Mouse (Mus musculus): ENCODE data around the gene Gm4737. TPM values are rescaled to one million over a fixed set of nuclear protein-coding genes. Genes with fewer than 3 reads are reported as not detected.
"Not testable (repeated sequence)": the region's sequence is repeated elsewhere in the genome, so short reads cannot be mapped to it uniquely, and the experiment has no call there.

The Gm4737 gene
- 22.1 and 23.6 TPM in 2 replicates for polyA plus RNA-seq (2012; rRNA removed)

DNA sequence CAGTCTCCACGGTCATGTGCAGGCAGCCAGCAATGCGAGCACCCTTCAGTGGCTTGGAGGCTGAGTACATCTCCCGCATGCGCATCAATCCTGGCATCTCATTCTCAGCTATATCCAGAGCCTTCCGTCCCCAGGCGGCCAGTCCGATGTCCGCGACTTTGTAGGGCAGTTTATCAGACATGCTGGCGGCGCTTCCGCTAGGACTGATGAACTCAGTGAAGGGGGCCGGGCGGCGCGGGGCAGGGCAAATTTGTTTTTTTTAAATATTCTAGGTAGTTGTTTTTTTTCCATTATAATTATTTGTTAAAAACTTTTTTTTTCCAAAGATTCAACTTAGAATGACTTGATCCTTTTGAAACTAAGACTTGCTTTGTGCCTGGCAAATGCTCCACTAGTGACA, at the start of gene Gm4737:
TSS of gene Gm4737 (minus strand) at position 246 of the 400 bp plus-strand sequence.
- DNase-seq (ENCODE audit: low read depth), result not testable (repeated sequence)

GRCm38 (mm10) chr16:46195792-46196191, 40.9 kb upstream of the Gm4737 start:
- no peak for DNase-seq (ENCODE audit: low read depth)

GRCm38 (mm10) chr16:46183096-46183495, 28.2 kb upstream of the Gm4737 start:
- no peak for DNase-seq (ENCODE audit: low read depth)

DNA sequence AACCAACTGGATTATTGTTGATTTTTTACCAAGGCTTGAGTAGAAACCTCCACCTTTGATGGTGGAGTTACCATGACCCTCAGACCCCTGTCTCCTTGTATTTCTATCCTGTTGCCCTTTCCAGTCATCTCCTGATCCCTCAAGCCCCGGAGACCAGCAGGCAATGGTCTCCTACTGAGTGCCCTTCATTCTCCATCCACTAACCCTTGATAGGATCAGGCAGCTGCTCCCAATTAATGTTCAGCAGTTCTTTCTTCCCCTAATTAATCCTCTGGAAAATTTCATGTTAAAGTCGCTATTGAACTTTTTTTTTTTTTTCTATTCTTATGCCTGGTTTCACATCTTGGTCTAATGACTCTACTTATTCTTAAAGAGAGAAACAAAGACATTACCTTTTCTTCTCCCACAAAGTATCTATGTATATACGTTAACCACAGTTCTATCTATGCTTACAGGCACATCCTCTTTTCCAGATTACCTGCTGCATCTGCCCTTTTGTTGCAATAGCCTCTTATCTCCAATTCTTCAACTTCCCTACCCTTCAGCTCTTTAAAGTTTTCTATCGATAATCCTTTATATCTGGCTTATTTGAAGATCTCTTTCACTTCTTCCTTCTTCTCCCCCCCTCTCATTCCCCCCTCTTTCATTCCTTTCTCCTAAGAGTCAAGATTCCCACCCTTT, 23.4 kb upstream of the Gm4737 start:
- DNase-seq (ENCODE audit: low read depth), result no peak

- DNase-seq (ENCODE audit: low read depth), result no peak
Measured at GRCm38 (mm10) chr16:46173039-46173438, 18.2 kb upstream of the Gm4737 start.

DNA sequence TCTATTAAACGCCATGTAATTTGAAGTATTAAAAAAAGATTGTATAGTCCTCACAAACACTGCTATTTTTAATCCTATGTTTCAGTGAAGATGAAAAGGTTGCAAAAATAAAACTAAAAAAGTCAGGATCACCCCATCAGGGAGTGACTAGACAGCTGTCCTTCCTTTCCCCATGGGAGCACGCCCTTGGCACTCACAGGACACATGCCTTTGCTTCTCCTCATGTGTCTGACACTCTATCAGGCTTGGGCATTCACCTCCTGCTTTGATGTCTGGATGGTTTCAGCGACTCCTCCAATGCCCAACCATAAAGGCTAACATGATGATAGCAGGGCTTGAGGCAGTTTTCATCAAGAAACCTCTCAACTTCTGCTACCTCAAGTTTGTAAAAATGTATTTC, 12.1 kb upstream of the Gm4737 start:
- no peak for DNase-seq (ENCODE audit: low read depth)

- DNase-seq (ENCODE audit: low read depth), result no peak
Measured at GRCm38 (mm10) chr16:46165305-46165704, 10.4 kb upstream of the Gm4737 start.

DNA sequence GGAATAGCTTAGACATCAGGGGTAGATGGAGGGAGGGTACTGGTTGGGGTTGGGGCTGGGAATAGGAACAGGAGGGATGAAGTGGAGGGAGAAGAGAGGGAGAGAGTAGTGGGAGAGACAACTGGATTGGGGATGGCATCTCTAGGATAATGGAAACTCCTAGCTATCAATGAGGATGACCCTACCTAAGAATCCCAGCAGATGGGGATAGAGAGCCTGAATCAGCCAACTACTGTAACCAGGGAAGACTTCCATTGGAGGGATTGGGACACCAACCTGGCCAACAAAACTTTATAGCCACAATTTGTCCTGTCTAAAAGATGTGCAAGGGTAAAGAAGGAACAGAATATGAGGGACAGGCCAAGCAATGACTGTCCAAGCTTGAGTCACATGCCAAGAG, 3.7 kb downstream of the Gm4737 start:
- no peak for DNase-seq (ENCODE audit: low read depth)

DNA sequence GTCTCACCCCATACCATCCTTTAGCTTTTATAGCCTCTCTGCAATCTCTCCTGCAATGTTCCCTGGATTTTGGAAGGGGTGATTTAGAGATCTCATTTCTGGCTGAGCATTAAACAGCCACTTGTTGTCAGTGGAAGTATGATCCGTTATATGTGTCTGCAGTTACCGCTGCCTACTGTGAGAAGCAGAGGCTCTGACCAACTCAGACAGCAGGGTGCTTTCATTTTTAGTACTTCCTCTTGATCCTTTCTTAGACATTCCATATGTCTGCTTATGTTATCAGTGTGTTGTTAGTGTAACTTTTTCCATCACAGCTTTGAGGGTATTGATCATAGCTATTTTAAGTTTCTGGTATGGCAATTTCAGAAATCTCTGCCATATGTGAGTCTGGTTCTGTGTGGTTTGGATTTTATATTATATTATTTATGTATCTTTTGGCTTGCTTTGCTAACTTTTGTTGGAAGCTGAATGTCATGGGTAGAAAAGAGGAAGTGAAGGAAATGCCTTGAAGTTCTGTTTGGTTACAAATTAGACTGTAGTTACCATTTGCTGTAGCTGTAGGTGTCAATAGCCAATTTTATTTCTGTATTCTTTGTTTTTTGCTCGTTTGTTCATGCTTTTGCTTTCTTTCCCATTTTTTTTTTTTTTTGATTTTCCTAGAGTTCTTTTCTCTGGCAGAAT, 6.1 kb downstream of the Gm4737 start:
- no peak for DNase-seq (ENCODE audit: low read depth)

DNA sequence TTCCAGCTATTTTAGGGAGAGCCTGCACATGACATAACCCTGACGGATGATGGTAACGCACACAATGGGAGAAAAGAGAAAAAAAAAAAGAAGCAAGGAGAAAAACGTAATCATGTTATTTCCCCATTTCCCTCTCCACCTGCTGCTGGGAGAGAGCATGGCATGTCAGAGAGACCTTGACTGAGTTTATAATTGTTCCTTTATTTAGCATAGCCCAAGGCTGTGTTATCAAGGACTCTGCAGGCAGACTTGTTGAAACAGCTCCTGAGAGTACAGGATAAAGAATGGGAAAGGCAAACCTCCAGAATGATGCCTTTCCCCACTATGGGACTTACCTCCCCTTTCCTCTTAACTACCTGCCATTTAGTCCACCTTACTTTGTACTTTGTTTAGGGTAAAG, 7.9 kb downstream of the Gm4737 start:
- DNase-seq (ENCODE audit: low read depth), result no peak

DNA sequence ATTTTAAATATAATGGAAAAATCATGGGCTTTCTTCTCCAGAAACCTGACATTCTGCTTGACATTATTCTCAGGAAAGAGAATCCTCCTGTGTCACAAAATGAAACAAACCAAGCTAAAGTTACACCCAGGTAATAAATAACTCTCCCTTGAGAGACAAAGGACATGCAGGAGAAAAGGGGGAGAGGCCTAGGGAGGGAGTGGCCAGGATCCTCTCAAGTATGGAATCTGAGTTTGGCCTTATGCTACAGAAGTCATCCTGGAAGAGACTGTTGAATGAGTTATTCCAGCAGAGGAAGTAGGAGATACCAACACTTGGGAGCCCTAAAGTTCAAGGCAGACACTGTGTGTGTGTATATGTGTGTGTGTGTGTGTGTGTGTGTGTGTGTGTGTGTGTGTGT, 32.6 kb downstream of the Gm4737 start:
- no peak for DNase-seq (ENCODE audit: low read depth)

GRCm38 (mm10) chr16:46121420-46121819, 33.5 kb downstream of the Gm4737 start:
- DNase-seq (ENCODE audit: low read depth), result no peak

DNA sequence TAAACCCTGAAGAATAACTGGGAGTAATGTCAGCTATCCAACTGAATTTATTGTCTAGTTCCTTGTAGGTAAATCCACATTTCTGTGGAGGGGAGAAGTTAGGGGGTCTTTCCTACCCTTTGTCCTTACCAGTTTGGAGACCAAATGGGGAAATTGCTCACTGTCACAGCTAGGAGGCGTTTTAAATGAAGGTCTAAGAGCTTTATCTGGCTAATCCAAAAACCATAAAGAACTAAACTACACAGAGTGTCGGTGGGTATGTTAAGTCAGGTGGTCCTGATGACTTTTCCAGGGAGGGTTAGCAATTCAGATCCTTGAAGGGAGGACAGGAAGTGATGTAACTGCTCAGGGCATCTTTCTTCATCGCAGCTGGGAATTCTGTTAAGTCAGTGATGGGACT, 34.3 kb downstream of the Gm4737 start:
- DNase-seq (ENCODE audit: low read depth), result no peak

- no peak for DNase-seq (ENCODE audit: low read depth)
Measured at GRCm38 (mm10) chr16:46120020-46120419, 34.9 kb downstream of the Gm4737 start, which contains the start of gene Cd96. TSS of gene Cd96 (minus strand) at chr16:46120251.

- no peak for DNase-seq (ENCODE audit: low read depth)
Measured at GRCm38 (mm10) chr16:46117645-46118044, 37.2 kb downstream of the Gm4737 start.

GRCm38 (mm10) chr16:46114727-46115126, 40.1 kb downstream of the Gm4737 start:
- DNase-seq (ENCODE audit: low read depth), result no peak

DNA sequence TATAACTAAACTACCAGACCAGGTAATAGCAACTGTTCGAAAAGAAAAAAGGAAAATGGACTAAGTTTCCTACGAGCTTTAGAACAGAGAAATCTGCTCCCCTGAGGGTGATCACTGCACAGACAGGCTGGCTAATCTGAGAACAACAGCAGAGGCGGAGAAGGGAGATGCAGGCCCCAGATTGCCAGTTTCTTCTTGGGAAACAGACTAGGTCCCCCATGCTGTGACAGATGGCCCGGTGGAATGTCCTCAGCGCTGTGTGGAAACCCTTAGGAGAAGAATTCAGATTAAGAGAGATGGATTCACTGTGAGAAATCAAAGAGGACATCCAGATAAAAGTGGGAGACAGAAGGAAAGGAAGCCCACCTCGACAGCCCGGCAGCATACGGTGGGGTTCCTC, 45.3 kb downstream of the Gm4737 start:
- DNase-seq (ENCODE audit: low read depth), result no peak

DNA sequence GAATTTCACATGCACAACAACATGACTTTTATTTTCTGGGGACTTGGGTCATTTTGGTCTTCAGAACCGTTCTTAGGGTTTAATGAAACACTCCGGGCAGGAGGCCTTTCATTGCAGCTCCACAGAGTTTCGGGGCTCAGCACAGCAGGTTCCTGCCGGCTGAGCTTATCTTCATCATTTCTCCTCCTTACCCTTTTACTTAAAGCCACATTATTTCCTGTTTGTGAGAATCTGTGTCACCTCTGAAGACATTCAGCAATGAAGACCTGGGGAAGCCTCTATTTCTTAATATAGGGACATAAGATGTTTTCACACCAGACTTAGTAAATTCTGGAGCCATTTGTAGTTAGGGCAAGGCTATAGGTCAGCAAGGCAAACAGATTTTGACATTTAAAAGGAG, 47.4 kb downstream of the Gm4737 start:
- DNase-seq (ENCODE audit: low read depth), result no peak

DNA sequence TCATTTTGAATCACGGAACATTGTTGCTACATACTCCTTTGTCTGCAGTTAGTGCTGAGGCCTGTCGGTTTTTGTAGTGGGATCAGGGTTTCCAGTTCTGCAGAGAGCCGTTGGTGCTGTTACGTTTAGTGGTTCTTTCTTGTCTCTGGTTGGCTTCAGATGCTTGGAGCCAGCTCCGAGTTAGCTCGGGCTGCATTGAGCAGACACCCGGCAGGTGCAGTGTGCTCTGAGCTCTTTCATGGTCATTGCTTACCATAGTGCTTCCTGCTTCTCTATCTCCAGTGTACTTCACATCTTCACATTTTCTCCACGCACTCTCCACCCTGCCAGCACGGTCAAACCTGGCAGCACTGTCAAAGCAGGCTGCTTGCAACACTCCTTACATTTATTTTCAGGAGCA, 50.4 kb downstream of the Gm4737 start:
- DNase-seq (ENCODE audit: low read depth), result no peak

Measured in gonadal fat pad, adult 2 months (tissue).